Mouse (Mus musculus) kidney, embryonic 15.5 days (tissue): ENCODE results near the gene Gm44805. TPM values are rescaled to one million over a fixed set of nuclear protein-coding genes. Genes with fewer than 3 reads are reported as not detected.
A peak's percentile ranks its signal among the peaks of the same experiment; 100 is the strongest.

Experiments
- ATAC-seq: fragments of 200-750 bp; cut with Nextera tagmentation; replicated peaks from 2 replicates; pipeline ENCODE4 v1.8.0; 2017; ENCODE audit warnings: moderate TSS enrichment; ENCODE audit not compliant: low FRiP score
- H3K27ac ChIP-seq: fragments of 300-500 bp; sonication (generic); 2 replicates; pipeline ENCODE4 v1.5.1; 2015; ENCODE audit warnings: mild to moderate bottlenecking, inconsistent platforms
- H3K27me3 ChIP-seq: fragments of 300-500 bp; sonication (generic); 2 replicates; pipeline ENCODE4 v1.6.1; 2015; ENCODE audit warnings: inconsistent platforms
- H3K36me3 ChIP-seq: fragments of 300-500 bp; sonication (generic); 2 replicates; pipeline ENCODE4 v1.6.1; 2015; ENCODE audit warnings: inconsistent platforms
- H3K4me1 ChIP-seq: fragments of 300-500 bp; sonication (generic); 2 replicates; pipeline ENCODE4 v1.6.1; 2015; ENCODE audit warnings: inconsistent platforms
- H3K4me2 ChIP-seq: fragments of 300-500 bp; sonication (generic); 2 replicates; pipeline ENCODE4 v1.6.1; 2015; ENCODE audit warnings: moderate library complexity, mild to moderate bottlenecking, inconsistent platforms
- H3K4me3 ChIP-seq: fragments of 300-500 bp; sonication (generic); replicated peaks from 2 replicates; pipeline ENCODE4 v1.5.1; 2015; ENCODE audit warnings: mild to moderate bottlenecking, inconsistent platforms
- H3K9ac ChIP-seq: fragments of 300-500 bp; sonication (generic); 2 replicates; pipeline ENCODE4 v1.6.1; 2015; ENCODE audit warnings: mild to moderate bottlenecking, inconsistent platforms
- H3K9me3 ChIP-seq: fragments of 300-500 bp; sonication (generic); replicated peaks from 2 replicates; pipeline ENCODE4 v1.6.1; 2016; ENCODE audit warnings: inconsistent platforms
- WGBS: fragments of 180-500 bp; shearing (Covaris S2); methylation state at CpG from one replicate; pipeline ENCODE4 v1.1.7; 2015; ENCODE audit warnings: mixed read lengths; 5-methylcytosine and 5-hydroxymethylcytosine counted together
- polyA plus RNA-seq: library from polyadenylated mRNA; unstranded; fragments of >200 nt; fragmentation: Nextera tagmentation; extraction: Ambion mirVana; gene quantifications from 2 replicates; pipeline ENCODE4 v1.2.1, GENCODE M21; 2015

Gm44805 gene
- polyA plus RNA-seq, 1 experiment from 2014 or later = 2.5 TPM

DNA sequence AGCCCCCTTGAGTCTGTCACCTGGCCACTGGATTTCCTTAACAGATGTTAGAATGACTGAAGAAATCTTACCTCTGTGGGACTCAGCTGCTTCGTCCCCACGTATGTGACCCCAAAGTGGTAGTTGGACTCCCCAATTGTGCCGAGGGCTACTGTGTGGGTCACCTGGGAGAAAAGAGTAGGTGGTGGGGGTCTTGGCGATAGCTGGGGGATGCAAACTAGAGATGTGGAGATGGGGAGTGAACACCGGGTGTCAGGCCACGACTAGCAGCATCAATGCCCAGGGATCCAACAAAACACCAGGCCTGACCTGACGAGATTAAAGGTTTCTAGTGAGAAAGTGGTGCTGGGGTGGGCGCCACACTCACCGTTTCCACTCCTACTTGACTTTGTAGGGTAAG, 32.4 kb upstream of the Gm44805 start:
- Histone ChIP-seq H3K4me3 (peak overlapping the region; percentile 90), H3K27ac (no peak overlapping the region), H3K27me3 (no peaks in the 10 kb centered on the region), H3K9me3 (no peaks in the 10 kb centered on the region), H3K9ac (0 out of 2 replicates have a peak overlapping the region, but pooled peaks have one; percentile 85), H3K4me1 (peaks cover 26% of the 10 kb centered on the region), H3K36me3 (peaks cover 70% of the 10 kb centered on the region), H3K4me2 (peak overlapping the region; percentile 83)
- no peak for ATAC-seq
- 90% methylated on average over 9 of the region's 9 CpGs for WGBS

DNA sequence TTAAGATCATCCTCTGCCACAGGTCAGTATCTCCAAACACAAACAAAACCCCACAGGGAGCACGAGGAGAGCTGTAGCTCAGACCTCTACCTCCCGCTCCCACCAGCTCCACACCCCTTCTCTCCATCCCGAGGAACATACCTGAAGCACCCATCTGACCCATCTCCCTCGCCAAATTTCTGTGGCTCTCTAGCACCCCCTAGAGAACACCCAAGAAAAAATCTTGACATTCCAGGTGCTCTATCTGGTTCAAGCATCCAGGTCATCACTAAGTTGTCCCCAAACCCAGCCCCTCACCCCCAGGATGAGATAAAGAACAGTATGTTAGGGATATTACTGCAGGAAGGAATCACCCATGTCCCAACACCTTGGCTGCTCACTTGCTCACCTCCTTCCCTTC, 32.0 kb upstream of the Gm44805 start:
- Histone ChIP-seq H3K27ac (no peak overlapping the region), H3K27me3 (no peaks in the 10 kb centered on the region), H3K36me3 (peaks cover 69% of the 10 kb centered on the region), H3K4me1 (peaks cover 26% of the 10 kb centered on the region), H3K4me3 (peak overlapping the region; percentile 90), H3K9me3 (no peaks in the 10 kb centered on the region), H3K9ac (no peak overlapping the region), H3K4me2 (no peak overlapping the region)
- 44% methylated on average over 4 of the region's 4 CpGs for WGBS
- no peak for ATAC-seq

DNA sequence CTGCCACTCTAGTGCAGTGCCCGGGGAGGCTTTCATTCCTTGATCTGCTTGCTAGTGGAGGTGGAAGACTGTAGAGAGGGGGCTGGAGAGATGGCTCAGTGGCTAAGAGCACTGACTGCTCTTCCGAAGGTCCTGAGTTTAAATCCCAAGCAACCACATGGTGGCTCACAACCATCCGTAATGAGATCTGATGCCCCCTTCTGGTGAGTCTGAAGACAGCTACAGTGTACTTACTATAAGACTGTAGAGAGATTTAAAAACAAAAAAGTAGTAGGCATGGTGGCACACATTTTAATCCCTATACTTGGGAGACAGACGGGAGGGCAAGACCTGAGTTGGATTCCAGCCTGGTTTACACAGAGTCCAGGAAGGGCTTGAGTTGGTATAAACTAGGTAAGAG, 31.2 kb upstream of the Gm44805 start:
- Histone ChIP-seq H3K9me3 (no peaks in the 10 kb centered on the region), H3K4me3 (no peak overlapping the region), H3K4me2 (no peak overlapping the region), H3K27ac (no peak overlapping the region), H3K36me3 (peaks cover 72% of the 10 kb centered on the region), H3K27me3 (no peaks in the 10 kb centered on the region), H3K9ac (no peak overlapping the region), H3K4me1 (peaks cover 24% of the 10 kb centered on the region)
- 77% methylated on average over 4 of the region's 4 CpGs for WGBS
- ATAC-seq = no peak

DNA sequence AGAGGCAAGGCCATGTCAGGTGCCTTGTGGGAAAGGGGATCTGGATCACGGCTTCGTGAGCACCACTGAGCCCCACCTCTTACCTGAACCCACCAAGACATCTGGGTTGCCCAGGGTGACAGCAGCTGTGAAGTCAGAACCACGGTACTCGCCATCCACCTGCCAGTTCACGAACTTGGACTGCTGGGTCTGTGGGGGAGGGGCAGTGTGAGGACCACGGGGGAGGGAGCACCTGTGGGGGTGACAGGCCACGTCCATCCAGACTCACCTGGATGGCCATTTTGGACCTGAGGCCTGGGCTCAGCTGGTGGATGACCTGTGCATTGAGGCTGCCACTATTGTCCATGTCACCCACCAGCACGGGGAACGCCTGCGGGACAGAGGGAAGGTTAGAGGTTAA, 29.4 kb upstream of the Gm44805 start:
- Histone ChIP-seq H3K27me3 (no peaks in the 10 kb centered on the region), H3K36me3 (peaks cover 78% of the 10 kb centered on the region), H3K9ac (no peak overlapping the region), H3K9me3 (no peaks in the 10 kb centered on the region), H3K4me1 (peaks cover 14% of the 10 kb centered on the region), H3K4me2 (no peak overlapping the region), H3K27ac (no peak overlapping the region), H3K4me3 (no peak overlapping the region)
- no peak for ATAC-seq
- WGBS = 92% methylated on average over 10 of the region's 10 CpGs

DNA sequence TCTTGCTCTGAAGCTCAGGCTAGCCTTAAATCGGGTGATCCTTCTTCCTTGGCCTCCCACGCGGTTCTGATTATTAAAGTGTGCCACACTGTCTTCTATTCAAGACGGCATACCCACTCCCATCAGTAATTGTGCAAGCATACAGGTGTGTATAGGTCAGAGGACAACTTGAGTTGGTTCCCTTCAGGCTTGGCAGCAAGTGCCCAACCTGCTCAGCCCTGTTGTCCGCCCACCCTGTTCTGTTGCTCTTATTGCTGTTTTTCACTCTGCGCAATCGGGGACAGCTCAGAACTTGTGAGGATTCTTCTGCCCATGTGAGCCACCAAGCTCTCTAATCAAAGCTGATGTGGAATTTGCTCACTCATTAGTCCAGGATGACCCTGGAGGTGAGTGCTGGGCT, 24.0 kb upstream of the Gm44805 start:
- 93% methylated on average over 7 of the region's 7 CpGs for WGBS
- H3K9ac ChIP-seq = no peak overlapping the region
- H3K4me2 ChIP-seq = no peak overlapping the region
- no peak for ATAC-seq
- peaks cover 15% of the 10 kb centered on the region for H3K4me1 ChIP-seq
- H3K27me3 ChIP-seq = no peaks in the 10 kb centered on the region
- no peak overlapping the region for H3K4me3 ChIP-seq
- H3K36me3 ChIP-seq = peaks cover 85% of the 10 kb centered on the region
- H3K27ac ChIP-seq = no peak overlapping the region
- H3K9me3 ChIP-seq = no peaks in the 10 kb centered on the region

DNA sequence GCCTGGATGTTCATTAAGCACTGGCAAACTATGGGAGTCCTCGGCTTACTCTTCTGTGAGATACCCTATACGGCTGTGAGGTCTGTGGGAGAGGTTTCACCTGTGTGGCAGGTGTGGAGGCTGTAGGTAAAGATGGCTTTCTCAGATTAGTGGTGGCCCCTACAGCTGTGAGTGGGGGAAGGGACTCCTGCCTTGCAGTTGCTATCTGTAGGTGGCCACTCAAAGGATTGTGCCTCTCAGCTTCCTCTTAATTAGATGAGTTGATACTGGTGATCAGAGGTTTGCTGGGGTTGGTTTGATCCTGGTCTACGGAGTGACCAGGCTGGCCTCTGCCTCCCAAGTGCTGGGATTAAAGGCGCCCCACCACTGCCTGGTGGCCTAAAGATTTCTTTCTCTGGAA, 23.3 kb upstream of the Gm44805 start:
- H3K9ac ChIP-seq = no peak overlapping the region
- H3K4me1 ChIP-seq = peaks cover 22% of the 10 kb centered on the region
- no peak overlapping the region for H3K4me3 ChIP-seq
- no peak for ATAC-seq
- H3K27ac ChIP-seq = no peak overlapping the region
- H3K4me2 ChIP-seq = no peak overlapping the region
- no peaks in the 10 kb centered on the region for H3K9me3 ChIP-seq
- 93% methylated on average over 4 of the region's 4 CpGs for WGBS
- H3K36me3 ChIP-seq = peaks cover 78% of the 10 kb centered on the region
- H3K27me3 ChIP-seq = no peaks in the 10 kb centered on the region

DNA sequence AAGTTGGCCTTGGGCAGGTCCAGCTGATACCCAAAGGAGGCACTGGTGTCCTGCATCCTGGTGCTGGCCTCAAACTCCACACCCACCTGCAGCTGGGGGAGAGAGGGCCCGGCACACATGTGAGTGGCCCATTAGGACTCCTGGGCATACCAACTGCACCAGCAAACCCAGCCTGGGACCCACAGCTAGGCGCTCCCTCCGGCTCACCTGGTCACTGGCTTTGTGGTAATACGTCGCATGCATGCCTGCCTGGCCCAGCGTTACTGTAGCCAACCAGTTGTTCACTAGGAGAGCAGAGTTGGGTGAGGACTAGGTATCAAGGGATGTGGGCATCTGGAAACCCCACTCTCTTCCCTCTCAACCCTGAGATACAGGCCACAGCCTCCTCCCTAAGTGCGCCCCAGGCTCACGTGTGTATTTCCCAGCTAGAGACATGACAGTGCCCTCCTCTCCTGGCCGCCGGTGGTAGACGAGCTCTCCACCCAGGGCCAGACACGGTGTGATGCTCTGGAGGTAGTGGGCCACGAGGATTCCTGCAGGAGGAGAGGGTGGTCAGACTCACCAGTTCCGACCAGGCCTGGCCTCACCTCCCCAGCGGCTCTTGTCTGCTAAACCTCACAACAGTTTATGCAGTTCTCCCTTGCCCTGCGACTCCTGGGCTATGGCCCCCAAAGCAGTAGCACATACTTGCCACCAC, 21.8 kb upstream of the Gm44805 start:
- no peak overlapping the region for H3K4me2 ChIP-seq
- H3K4me1 ChIP-seq = peaks cover 36% of the 10 kb centered on the region
- H3K36me3 ChIP-seq = peaks cover 65% of the 10 kb centered on the region
- no peak overlapping the region for H3K4me3 ChIP-seq
- ATAC-seq = no peak
- no peaks in the 10 kb centered on the region for H3K9me3 ChIP-seq
- H3K27me3 ChIP-seq = no peaks in the 10 kb centered on the region
- no peak overlapping the region for H3K27ac ChIP-seq
- no peak overlapping the region for H3K9ac ChIP-seq
- 92% methylated on average over 16 of the region's 16 CpGs for WGBS

DNA sequence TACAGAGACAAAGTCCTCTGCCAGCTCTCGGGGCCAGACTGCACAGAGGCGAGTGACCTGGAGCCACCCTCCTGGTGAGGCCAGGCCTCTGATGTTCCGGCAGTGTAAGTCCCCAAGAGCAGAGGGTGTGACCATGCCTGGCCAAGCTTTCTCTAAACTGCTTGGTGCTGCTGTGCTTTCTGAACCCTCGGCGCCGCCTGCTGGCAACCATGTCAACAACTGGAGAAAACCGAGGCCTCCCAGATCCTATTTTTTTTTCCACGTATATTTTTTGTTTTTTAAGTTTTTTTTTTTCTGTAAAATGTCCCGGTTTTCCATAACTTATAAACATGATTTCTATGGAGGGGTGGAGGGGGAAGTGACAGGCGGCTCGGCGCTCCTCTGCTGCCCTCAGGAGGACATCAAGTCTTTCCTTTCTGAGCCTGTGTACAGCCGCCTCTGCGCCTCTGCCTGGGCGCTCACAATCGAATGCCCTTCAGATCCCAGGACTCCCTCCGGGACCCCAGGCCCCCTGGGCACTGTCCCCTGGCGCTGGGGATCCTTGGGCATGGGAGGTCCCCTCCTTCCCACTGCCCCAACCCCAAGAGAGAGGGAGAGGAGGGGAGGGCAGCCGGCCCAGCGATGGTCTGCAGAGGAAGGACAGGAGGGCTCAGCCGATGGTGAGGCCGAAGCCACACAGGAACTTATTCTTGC, 20.0 kb upstream of the Gm44805 start:
- peaks cover 55% of the 10 kb centered on the region for H3K36me3 ChIP-seq
- H3K4me1 ChIP-seq = peaks cover 41% of the 10 kb centered on the region
- ATAC-seq = peak; percentile 77
- H3K9ac ChIP-seq = 0 out of 2 replicates have a peak overlapping the region, but pooled peaks have one; percentile 26
- H3K9me3 ChIP-seq = no peaks in the 10 kb centered on the region
- WGBS = 33% methylated on average over 22 of the region's 22 CpGs
- H3K4me3 ChIP-seq = no peak overlapping the region
- H3K4me2 ChIP-seq = peak overlapping the region; percentile 24; the same call in 1 of the 2 replicates
- no peaks in the 10 kb centered on the region for H3K27me3 ChIP-seq
- H3K27ac ChIP-seq = peak overlapping the region; percentile 78

DNA sequence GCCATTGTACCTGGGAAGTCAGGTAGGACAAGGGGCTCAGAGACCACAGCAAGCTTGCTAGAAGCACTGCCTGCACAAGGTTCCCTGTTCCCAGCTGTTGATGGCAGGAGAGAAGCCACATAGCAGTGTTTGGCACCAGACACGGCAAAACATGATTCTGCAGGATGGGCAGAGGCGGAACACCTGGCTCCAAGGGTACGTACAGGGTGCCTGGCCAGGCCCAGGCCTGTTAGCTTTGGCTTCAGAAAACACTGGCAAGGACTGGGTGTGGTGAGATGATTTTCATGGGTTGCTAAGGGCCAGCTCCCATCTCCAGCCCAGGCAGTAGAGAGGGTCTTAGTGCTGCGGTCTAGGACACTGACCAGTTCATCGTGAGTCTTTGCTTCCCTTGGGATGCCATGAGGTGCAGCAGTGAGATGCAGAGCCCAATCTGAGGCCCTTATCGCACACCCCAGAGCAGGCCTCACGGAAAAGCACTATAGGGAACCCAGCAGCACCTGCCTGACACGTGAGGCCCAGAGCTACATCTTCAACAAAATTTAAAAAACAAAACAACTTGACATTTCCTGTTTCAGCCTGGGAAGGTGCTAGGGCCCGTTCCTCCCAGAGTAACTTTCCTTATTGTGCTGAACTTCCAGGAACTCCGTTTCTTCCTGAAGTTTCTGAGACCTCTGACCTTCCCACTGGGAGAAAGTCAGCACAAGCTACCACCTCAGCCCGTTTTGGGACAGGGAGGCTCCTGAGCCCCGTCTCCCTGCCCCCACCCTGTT, 19.3 kb upstream of the Gm44805 start:
- Histone ChIP-seq H3K9me3 (no peaks in the 10 kb centered on the region), H3K4me1 (peaks cover 41% of the 10 kb centered on the region), H3K36me3 (peaks cover 52% of the 10 kb centered on the region), H3K4me3 (no peak overlapping the region), H3K9ac (no peak overlapping the region), H3K4me2 (peak overlapping the region; percentile 24; the same call in 1 of the 2 replicates), H3K27ac (peak overlapping the region; percentile 78), H3K27me3 (no peaks in the 10 kb centered on the region)
- no peak for ATAC-seq
- 59% methylated on average over 12 of the region's 12 CpGs for WGBS

DNA sequence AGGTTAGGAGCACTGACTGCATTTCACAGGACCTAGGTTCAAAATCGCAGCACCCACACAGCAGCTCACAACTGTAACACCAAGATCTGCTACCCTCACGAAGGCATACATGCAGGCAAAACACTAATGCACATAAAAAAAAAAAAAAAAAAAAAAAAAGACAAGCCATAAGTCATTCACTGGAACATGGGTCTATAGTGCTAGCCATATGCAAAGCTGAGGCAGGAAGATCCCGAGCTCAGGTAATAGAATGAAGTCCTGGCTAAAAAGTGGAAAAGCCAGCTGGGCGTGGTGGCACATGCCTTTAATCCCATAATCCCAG, 18.6 kb upstream of the Gm44805 start:
- Histone ChIP-seq H3K27ac (0 out of 2 replicates have a peak overlapping the region, but pooled peaks have one; percentile 48), H3K9ac (no peak overlapping the region), H3K27me3 (no peaks in the 10 kb centered on the region), H3K4me2 (no peak overlapping the region), H3K9me3 (no peaks in the 10 kb centered on the region), H3K4me3 (no peak overlapping the region), H3K4me1 (peaks cover 47% of the 10 kb centered on the region), H3K36me3 (peaks cover 47% of the 10 kb centered on the region)
- ATAC-seq = no peak
- 81% methylated on average over 4 of the region's 4 CpGs for WGBS

DNA sequence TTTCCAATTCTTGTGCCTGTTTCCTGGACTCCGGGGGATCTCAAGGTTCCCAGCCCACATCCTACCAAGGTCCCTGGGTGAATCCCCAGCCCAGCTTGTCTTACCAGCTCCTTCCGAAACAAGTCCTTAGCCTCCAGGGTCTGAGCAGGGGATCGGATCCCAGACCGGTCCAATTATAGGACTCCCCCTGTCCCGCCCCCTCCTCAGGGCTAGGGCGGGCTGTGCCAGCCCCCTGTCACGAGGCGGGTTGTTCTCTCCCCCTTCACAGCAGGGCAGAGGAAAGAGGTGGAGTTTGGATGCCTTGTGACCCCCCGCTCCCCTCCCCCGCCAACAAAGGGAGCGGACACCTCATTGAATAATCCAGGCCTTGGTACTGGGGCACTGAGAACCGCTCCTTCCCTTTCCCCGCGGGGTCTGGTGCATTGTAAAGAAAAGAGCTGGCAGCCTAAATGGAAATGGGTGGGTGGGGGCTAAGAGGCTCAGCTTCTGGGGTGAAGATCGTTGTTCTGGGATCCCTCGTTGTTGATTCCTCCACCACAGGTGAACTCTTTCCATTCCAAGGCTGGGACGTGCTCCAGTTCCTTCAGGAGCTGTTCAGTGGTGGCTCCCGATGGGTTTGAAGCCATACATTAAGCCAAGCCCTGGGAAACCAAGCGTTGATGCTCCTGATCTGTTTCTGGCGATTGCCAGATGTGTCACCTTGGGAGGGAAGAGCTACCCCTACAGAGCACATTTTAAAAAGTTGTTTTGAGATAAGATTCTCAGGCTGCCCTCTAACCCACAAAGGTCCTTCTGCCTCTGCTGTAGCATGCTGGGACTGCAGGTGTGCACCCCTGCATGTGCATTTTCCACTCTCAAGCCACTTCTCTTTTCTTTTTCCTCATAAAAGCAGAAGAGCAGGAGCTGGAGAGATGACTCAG, 17.9 kb upstream of the Gm44805 start, which contains the start of gene Apoe:
Gene Apoe (minus strand): TSS at position 282 of the 920 bp plus-strand sequence.
- ATAC-seq = peak; percentile 44; the same call in 1 of the 2 replicates
- no peaks in the 10 kb centered on the region for H3K9me3 ChIP-seq
- peak within 1 kb of the TSS; percentile 40 for H3K9ac ChIP-seq
- peak within 1 kb of the TSS; percentile 72 for H3K4me2 ChIP-seq
- H3K36me3 ChIP-seq = peaks cover 41% of the 10 kb centered on the region
- H3K4me3 ChIP-seq = peak within 1 kb of the TSS; percentile 42
- peaks cover 52% of the 10 kb centered on the region for H3K4me1 ChIP-seq
- H3K27me3 ChIP-seq = no peaks in the 10 kb centered on the region
- WGBS = 1% methylated on average over 20 of the region's 20 CpGs
- H3K27ac ChIP-seq = peak within 1 kb of the TSS; percentile 60
